In the genomic region with DNA sequence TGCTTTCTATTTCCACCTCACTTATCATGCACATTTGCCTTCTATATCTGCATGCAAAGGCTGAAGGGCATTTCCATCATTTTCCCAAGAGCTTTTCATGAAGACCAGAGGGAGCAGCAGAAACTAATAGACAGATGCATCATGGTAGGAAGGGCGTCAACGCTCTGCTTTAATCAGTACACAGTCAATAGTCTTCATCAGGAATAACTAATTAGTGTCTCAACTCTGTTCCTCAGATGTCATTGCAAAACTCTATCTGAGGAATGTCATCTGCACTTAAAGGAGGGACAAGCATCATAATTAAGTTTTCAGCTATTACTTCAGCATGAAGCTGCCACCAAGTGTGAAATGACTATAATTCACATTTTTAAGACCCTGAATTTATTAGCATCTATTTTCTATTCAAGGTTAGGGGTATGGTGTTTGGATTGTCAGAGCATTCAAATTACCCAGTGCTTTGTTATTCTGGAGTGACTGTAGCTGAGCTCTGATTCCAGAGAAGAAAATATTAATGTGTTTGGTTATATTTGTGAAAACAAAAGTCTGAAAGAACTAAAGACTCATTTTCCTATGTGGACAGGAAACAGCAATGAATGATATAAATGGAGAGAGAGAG, we compare ENCODE assay signal across 24 mouse cellular contexts.
A peak's percentile ranks its signal among the peaks of the same experiment; 100 is the strongest.
DNase-seq lines count a peak whose midpoint lies in the region; ATAC-seq and TF ChIP-seq lines count a peak whose summit lies in the region.
"Had no signal": no experiment of that assay in that cellular context is flagged by ENCODE, and none has a peak within 500 bp of the region (broad histone marks: within the 10 kb centered on the region; RNA-seq: fewer than 3 reads in every experiment).

No protein-coding gene starts in this region.

- no peak for TF ChIP-seq POLR2A in brain, embryonic 14.5 days (IDR thresholded peaks at IDR 0.05; ENCODE audit: borderline replicate concordance, extremely low read depth, insufficient read depth, insufficient read length, poor library complexity, severe bottlenecking)

- no peak overlapping the region for H3K27ac ChIP-seq in forebrain, embryonic 12.5 days
- no peak overlapping the region for H3K27ac ChIP-seq in forebrain, embryonic 10.5 days
- H3K27ac ChIP-seq in forebrain, embryonic 15.5 days (replicated peaks) = no peak overlapping the region
- H3K27ac ChIP-seq in forebrain, postnatal 0 days (ENCODE audit: low read depth, low read length) = no peak overlapping the region
- H3K27ac ChIP-seq: embryonic facial prominence, embryonic 10.5 days; embryonic facial prominence, embryonic 12.5 days had no signal

- 78% methylated on average over 2 of the region's 2 CpGs for WGBS in forebrain, embryonic 12.5 days
- WGBS in forebrain, embryonic 10.5 days = 94% methylated on average over 2 of the region's 2 CpGs
- WGBS in forebrain, embryonic 15.5 days = 57% methylated on average over 2 of the region's 2 CpGs
- 54% methylated on average over 2 of the region's 2 CpGs for WGBS in forebrain, postnatal 0 days

- H3K9me3 ChIP-seq in forebrain, embryonic 12.5 days = no peaks in the 10 kb centered on the region
- no peaks in the 10 kb centered on the region for H3K9me3 ChIP-seq in forebrain, embryonic 10.5 days
- no peaks in the 10 kb centered on the region for H3K9me3 ChIP-seq in forebrain, embryonic 15.5 days
- no peaks in the 10 kb centered on the region for H3K9me3 ChIP-seq in forebrain, postnatal 0 days (ENCODE audit: low read length)
- H3K9me3 ChIP-seq: embryonic facial prominence, embryonic 10.5 days; embryonic facial prominence, embryonic 12.5 days; G1E had no signal

- H3K4me3 ChIP-seq in forebrain, embryonic 12.5 days (replicated peaks) = no peak overlapping the region
- H3K4me3 ChIP-seq in forebrain, embryonic 10.5 days = no peak overlapping the region
- no peak overlapping the region for H3K4me3 ChIP-seq in forebrain, embryonic 15.5 days
- H3K4me3 ChIP-seq in forebrain, postnatal 0 days (ENCODE audit: low read depth, low read length) = no peak overlapping the region
- H3K4me3 ChIP-seq: embryonic facial prominence, embryonic 10.5 days; embryonic facial prominence, embryonic 12.5 days had no signal

- H3K27me3 ChIP-seq in forebrain, embryonic 12.5 days = no peaks in the 10 kb centered on the region
- no peaks in the 10 kb centered on the region for H3K27me3 ChIP-seq in forebrain, embryonic 10.5 days (ENCODE audit: poor library complexity, severe bottlenecking)
- no peaks in the 10 kb centered on the region for H3K27me3 ChIP-seq in forebrain, embryonic 15.5 days
- no peaks in the 10 kb centered on the region for H3K27me3 ChIP-seq in forebrain, postnatal 0 days (ENCODE audit: insufficient read depth, low read length)
- H3K27me3 ChIP-seq: CH12.LX; embryonic facial prominence, embryonic 12.5 days; Patski had no signal

- TF ChIP-seq CTCF in brain, embryonic 14.5 days (IDR thresholded peaks at IDR 0.05; ENCODE audit: borderline replicate concordance, extremely low read depth, insufficient read depth, insufficient read length) = no peak
- no peak for TF ChIP-seq CTCF in forebrain, postnatal 0 days (IDR thresholded peaks at IDR 0.05; ENCODE audit: low read depth)

- no peak overlapping the region for H3K9ac ChIP-seq in forebrain, embryonic 12.5 days
- H3K9ac ChIP-seq in forebrain, embryonic 15.5 days (replicated peaks) = no peak overlapping the region
- H3K9ac ChIP-seq in forebrain, postnatal 0 days = no peak overlapping the region
- H3K9ac ChIP-seq: embryonic facial prominence, embryonic 12.5 days had no signal

- H3K4me2 ChIP-seq in forebrain, embryonic 12.5 days = no peak overlapping the region
- no peak overlapping the region for H3K4me2 ChIP-seq in forebrain, embryonic 15.5 days (replicated peaks)
- H3K4me2 ChIP-seq in forebrain, postnatal 0 days (ENCODE audit: low read depth) = no peak overlapping the region
- H3K4me2 ChIP-seq: embryonic facial prominence, embryonic 12.5 days had no signal

- DNase-seq in forebrain, embryonic 10.5 days (ENCODE audit: extremely low spot score, low spot score) = no peak
- peak; percentile 62 for DNase-seq in brain, embryonic 14.5 days (ENCODE audit: low read depth)
- DNase-seq in forebrain, postnatal 0 days = no peak
- no peak for DNase-seq in frontal cortex, postnatal 14 days (ENCODE audit: low spot score in 2 of 2)
- DNase-seq in cerebellum, postnatal 4 days (ENCODE audit: low spot score in 2 of 2) = no peak
- DNase-seq: adrenal gland, adult 8-10 months; adrenal gland, postnatal 14 days; adrenal gland, postnatal 36 days; B cell, adult 2 months; cerebellum, adult 11 months; cerebellum, adult 18-20 months; cerebellum, adult 8-10 months; cerebellum, adult 9-11 months; cerebellum, postnatal 14 days; cerebellum, postnatal 36 days had no signal

- no peaks in the 10 kb centered on the region for H3K4me1 ChIP-seq in forebrain, embryonic 12.5 days
- no peaks in the 10 kb centered on the region for H3K4me1 ChIP-seq in forebrain, embryonic 10.5 days
- peaks cover 7% of the 10 kb centered on the region for H3K4me1 ChIP-seq in forebrain, embryonic 15.5 days
- no peaks in the 10 kb centered on the region for H3K4me1 ChIP-seq in forebrain, postnatal 0 days (ENCODE audit: insufficient read depth)
- H3K4me1 ChIP-seq: embryonic facial prominence, embryonic 10.5 days; embryonic facial prominence, embryonic 12.5 days had no signal

- H3K36me3 ChIP-seq in forebrain, embryonic 12.5 days (replicated peaks) = no peaks in the 10 kb centered on the region
- no peaks in the 10 kb centered on the region for H3K36me3 ChIP-seq in forebrain, embryonic 10.5 days (replicated peaks)
- no peaks in the 10 kb centered on the region for H3K36me3 ChIP-seq in forebrain, embryonic 15.5 days
- no peaks in the 10 kb centered on the region for H3K36me3 ChIP-seq in forebrain, postnatal 0 days (ENCODE audit: insufficient read depth)
- H3K36me3 ChIP-seq: embryonic facial prominence, embryonic 10.5 days; embryonic facial prominence, embryonic 12.5 days; G1E had no signal

- ATAC-seq in forebrain, embryonic 12.5 days (ENCODE audit: low FRiP score) = peak; percentile 33; the same call in 1 of the 2 replicates
- ATAC-seq in forebrain, embryonic 15.5 days (replicated peaks) = peak; percentile 84
- ATAC-seq in forebrain, postnatal 0 days = peak; percentile 45; the same call in 1 of the 2 replicates
- ATAC-seq: activated CD4-positive, CD25-positive, alpha-beta regulatory T cell, adult 4 months; CD4-positive, CD25-positive, alpha-beta regulatory T cell, adult 4 months; Patski had no signal

Comparison
In these comparisons a context has a peak if more than half of its experiments do, and no peak if none do; other contexts are left out.
1. ATAC-seq: peak in every context shown above with its lines; median percentile 84 in forebrain, embryonic 15.5 days; 45 in forebrain, postnatal 0 days; 33 in forebrain, embryonic 12.5 days.